Mouse (Mus musculus) neutrophil, adult 5-6 weeks (primary cell): ENCODE data around the gene Prr15l. TPM values are rescaled to one million over a fixed set of nuclear protein-coding genes. Genes with fewer than 3 reads are reported as not detected.

Experiments used
- ATAC-seq: fragments of 151-379, 151-347 bp; 2 replicates; pipeline ENCODE4 v1.8.0; 2017; ENCODE audit warnings: mild to moderate bottlenecking, moderate TSS enrichment; ENCODE audit not compliant: insufficient number of reproducible peaks, poor library complexity, low FRiP score, severe bottlenecking; ENCODE audit errors: extremely low read depth
- total RNA-seq: library from RNA; stranded (forward); fragments of 200-1000 nt; gene quantifications from 2 replicates; pipeline ENCODE4 v1.2.3, GENCODE M21; 2017

The Prr15l gene
- total RNA-seq: 0.23 and 0.61 TPM in 2 replicates

DNA sequence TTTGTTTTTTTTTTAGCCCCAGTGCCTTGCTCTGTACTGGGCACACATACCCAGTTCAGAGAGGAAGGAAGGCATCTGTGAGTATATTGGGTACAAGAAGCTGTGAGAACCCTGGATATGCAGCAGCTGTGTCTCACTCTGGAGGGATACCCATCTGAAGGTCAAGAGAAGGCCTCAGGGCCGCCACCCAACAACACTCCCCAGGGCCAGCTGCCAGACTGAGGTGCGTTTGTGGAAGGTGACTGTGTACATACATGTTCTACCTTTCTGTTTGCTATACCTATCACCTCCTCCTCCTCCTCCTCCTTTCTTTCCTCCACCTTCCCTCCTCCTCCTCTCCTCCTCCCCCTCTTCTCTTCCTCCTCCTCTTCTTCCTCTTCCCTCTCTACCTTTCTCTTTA lies at the start of gene Prr15l:
TSS of gene Prr15l (plus strand) at position 17 of the 400 bp plus-strand sequence.
- ATAC-seq: no peak

DNA sequence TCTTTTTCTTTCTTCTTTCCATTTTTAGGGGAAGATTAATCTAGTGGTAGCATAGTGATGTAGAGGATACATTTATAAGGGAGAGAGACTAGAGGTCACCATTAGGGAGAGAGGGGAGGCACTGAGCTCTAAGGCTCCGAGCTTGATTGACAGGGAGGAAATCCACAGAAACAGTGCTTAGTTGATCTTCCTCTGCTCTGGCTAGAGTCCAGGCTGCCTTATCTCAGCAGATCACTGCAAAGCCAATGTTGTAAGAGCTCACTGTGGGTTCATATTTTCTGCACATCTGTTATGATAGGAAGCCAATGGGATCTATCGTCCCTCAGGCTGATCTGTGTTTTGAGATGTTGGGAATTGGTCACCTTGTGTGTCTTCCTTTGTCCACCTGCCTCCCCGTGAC lies 49.2 kb upstream of the Prr15l start:
- no peak for ATAC-seq

DNA sequence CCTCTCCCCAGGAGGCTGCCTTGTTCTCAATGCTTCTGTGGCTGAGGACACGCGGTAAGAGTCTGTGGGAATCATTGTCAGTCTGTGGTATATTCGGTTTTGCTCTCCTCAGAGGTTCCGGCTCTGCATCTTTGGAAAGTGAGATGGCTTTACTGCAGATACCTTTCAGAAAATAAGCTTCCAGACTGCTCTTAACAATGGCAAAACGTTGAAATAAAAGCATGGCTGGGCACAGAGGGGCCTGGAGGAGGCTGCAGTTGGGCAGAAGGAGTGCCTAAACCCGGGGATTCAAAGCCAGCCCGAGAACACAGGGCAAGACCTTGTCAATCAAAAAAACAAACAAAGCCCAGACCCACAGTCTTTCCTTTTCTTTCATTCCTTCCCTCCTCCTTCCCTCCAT lies 48.5 kb upstream of the Prr15l start:
- no peak for ATAC-seq

DNA sequence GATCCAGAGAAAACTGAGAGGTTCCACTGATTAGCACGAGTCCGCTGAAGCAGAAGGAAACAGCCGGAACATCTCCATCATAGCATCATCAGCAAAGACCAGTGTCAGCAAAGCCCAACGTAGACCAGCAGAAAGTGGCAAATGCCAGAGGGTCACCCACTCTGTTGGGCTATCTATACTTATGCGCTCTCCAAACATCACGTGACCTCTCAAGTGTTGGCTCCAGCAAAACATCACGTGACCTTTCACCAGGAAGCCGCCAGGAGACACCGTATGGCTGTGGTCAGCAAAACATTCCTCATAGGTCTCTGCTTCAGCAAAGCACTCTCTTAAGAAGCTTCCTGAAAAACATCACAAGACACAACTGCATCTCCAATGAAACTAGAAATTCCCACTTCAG lies 47.6 kb upstream of the Prr15l start:
- ATAC-seq: no peak

DNA sequence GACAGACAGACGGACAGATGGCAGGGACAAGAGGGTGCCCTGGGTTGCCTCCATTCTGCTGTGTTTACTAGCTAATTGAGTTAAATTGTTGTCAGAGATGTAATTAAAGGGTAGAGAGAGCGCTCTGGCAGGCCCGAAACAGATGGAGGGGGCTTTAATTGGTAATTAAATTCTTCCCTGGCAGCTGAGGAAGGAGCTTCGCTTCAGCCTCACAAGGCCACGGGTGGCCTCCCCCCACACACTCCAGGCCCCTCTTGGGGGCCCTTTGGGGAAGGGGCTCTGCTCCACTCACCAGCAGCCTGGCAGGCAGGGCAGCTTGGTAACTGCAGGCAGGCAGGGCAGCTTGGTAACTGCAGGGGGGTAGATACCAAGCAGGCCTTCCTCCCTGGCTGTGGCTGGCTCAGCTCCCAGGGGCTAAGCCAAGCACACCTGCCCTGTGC lies 42.0 kb upstream of the Prr15l start:
- ATAC-seq: no peak

DNA sequence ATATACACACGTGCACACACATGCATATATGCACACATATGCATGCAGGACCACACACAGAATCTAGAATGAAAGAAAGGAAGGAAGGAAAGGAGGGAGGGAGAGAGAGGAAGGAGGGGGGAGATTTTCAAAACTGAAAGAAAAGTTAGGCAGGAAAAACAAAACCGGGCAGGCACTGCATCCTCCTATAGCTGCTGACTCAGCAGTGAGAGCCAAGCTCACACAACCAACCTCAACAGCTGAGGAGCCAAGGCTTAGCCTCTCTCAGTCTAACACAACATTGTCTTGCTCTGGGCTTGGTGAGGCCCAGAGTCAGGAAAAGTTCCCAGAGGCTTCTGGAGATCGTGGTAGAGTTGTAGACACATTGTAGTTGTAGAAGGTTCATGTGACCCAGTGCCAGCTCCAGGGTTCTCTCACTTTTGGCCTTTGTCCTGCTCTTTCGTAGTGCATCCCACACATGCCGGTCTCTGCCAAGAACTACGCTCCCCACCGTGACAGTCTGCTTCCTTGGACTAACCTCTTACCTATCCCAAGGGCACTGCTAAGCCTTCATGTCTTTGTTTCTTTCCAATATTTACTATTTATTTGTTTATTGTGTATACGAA lies 40.9 kb upstream of the Prr15l start:
- no peak for ATAC-seq

DNA sequence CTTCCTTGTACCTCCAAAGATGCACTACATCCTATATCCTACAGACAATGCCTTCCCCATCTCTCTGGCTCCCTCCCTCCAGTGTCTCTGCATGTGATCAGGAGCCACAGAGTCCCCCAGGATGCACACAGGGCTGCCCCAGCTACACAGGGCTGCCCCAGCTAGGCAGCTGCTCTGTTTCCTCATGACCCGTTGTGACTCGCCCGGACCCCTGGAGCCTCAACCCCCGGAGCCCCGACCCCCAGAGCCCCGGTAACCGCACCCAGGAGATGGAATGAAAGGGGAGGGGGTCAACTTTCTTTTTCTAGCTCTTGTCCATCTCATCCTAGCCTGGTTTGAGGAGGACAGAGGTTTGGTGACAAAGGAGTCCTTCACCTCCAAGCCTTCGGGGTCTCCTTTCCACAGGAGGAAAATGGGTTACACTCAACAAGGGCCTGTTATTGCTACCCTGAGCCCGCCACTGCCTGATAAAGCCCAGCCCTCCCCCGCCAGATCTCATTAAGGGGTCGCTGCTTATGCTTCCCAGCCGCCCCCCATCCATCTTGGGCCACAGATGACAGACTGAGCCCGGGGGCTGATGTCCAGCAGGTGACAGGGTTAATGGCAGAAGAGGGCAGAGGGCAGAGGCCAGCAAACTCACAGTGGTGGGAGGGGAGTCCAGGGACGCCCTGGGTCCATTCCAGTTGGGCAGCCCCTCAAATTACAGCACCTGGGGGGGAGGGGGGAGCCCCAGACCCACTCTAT lies 35.9 kb upstream of the Prr15l start:
- no peak for ATAC-seq

DNA sequence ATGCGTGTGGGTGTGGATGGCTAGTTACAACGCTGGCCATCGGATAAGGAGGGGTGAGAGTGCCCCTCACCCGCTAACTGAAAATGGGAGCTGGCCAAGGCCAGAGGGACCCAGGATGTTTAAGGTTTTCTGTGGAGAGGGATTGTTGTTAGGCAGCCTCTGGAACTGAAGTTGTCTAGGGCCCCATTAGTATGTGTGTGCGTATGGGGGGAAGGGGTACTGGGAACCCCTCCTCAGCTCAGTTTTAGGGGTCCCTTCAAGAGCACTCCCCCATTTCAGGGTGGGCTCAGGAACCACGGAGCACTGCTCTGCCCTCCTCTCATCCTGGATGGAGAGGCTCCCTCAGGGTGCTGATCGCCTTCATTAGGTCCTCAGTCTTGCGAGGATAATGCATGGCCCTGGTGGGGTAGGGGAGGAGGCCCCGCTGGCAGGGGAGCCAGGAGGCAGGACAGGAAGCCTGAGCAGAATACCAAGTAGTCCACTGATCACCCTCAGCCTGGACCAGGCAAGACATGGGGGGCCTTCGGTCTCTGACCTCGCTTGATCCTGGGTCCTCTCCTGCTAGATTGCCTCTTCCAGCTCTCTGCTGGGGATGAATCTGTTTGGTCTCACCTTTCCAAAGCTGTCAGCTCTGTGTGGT lies 34.6 kb upstream of the Prr15l start:
- no peak for ATAC-seq

DNA sequence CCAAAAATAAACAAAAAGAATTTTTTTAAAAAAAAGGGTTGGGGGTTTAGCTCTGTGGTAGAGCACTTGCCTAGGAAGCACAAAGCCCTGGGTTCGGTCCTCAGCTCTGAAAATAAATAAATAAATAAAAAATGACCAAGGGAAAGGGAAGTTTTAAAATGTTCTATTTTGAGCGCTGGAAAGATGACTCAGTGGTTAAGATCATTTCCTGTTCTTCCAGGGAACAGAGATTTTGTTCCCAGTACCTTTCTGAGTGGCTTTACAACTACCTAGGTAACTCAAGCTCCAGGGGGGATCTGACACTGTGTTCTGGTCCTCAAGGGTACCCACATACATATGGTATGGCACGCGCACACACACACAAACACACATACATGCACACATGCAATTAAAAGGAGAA lies 32.0 kb upstream of the Prr15l start:
- no peak for ATAC-seq

DNA sequence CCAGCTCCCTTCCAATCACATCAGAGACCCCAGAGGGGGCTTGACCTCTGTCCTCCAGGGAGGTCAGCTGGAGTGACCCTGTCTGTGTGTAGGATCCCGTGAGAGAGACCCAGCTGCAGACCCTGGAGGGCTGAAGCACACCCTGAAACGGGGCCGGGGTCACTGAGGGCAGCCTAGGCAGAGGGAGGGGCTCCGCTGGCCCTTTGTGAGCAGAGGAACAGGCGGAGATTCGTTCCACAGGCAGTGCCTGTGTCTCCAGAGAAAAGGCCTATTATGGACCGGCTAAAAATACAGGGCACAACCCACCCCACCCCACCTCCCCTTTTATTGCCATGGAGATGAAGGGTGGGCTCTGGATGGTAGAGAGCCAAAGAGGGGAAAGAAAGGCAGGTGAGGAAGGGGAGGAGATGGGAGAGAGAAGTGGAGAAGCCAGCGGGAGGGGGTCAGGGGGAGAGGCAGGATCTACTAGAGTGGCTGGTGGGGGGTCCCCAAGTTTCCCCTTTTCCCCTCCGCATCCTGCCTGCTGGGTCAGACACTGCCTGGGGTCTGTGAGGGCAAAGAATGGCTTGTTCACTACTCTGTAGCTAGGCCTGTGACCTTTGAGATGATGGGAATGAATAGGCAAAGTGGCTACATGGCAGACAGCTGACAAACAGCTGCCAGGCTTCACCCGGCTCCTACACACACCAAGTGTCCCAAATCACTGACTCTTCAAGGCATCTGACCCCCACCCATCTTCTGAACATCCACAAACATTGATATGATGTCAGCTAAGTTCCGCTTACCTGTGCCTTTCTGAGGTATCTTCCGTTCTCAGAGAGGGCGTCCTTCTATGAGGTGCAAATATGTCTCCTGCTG lies 28.2 kb upstream of the Prr15l start:
- no peak for ATAC-seq

DNA sequence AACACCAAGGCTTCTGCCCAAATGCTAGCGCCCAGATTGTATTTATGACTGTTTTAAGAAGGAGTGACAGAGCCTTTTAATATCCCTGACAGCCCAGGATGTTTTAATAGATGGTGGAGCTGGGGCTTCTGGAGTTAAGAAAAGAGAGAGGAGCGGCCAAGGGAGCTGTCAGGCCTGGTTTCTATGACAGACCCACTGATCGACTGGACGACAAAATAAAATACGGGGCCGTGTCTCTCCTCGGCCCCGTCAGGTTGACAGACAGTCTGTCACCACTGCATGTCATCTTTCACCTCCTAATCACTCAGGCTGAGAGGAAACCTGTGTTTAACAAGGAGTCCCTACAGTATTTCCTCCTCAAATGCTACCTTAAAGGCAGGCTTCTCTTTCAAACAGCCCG lies 26.6 kb upstream of the Prr15l start:
- ATAC-seq: no peak

DNA sequence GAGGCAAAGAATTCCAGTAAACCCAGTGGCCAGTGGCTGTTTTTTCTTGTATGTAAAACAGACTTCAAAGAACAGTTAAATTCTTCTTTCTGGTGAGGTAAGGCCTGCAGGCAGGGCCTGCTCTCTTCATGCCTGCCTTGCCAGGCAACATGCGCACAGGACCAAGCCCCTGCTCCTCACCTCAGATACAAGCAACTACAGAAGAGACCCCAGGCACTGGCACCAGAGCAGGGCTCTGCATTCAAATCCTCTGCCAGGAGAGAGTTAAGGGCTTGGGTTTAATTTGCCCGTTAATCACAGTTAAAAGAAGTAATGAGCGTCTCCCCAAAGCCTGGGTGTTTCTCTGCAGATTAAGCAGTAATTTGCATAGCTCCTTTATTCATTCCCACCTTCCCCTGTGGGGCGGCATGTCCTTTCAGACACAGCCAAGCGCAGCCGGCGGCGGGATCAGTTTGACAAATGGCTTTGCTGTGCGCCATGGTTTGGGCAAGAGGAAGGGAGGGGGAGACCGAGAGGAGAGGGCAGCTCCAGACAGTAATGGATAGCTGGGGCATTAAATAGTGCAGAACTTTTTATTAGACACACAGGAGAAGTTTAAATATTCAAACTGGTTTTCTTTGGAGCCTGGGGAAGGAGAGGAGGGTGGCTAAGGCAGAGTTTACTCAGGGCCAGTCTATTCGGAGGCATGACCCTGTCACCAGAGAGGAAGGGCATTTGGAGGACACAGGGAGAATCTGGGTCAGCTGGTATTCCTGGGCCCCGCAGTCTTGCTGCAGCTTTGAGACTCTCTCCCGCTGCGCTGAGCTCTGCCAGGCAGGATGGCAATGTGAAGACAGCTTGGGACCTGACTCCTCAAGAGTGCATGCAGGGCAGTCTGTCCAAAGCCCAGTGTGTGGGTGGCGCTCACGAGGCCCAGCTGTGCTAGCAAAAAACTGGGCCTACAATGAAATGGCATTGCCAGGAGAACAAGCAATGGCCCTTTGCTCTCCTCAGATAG lies 25.0 kb upstream of the Prr15l start:
- ATAC-seq: no peak

DNA sequence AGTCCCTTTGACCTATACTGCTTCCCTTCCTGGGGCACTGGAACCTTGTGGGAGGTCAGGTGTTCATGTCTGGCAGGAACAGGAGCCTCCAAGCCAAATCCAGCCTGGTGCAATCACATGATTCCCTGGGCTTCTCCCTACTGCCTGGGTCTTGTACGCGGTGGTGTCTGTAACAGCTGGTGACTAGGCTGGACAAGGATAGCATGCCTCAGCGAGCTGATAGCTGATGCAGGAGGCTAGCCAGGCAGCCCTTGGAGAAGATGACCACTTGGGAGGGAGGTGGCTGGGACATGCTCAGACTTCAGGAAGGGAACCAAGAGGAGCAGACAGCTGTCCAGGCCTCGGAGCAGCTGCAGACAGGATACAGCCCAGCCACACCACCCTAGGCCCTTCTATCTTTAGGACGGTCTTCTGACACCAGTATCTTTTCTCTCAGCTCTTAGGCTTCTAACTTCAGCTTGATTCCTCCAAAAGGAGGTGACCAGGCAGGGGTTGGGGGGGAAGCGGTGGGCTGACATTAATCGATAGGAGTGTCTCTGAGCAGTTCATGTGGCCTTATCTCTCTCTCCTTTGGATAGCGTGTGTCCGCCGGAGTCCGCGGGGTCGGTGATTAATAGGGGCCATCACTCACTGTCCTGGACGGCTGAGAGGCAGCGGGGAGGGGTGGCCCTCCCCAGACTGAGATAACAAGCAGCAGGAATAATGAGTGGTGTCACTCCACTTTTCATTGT lies 21.3 kb upstream of the Prr15l start:
- ATAC-seq: no peak

DNA sequence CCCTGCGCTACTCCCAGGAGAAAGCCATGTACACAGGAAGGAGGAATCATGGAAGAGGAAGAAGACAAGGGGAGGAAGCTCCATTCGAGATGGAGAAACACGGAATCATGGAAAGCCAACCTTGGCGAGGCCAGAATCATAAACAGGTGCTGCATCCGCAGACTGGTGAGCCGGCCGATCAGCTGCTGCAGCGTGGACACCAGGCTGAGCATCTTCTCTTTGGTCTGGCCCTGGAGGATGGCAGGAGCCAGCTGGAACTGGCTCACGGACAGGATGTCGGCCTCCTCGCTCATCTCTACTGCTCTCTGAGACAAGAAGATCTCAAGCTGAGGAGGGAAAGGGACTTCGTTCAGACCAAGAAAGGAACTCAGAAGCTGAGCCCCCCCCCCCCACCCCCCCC lies 19.3 kb upstream of the Prr15l start:
- ATAC-seq: no peak

DNA sequence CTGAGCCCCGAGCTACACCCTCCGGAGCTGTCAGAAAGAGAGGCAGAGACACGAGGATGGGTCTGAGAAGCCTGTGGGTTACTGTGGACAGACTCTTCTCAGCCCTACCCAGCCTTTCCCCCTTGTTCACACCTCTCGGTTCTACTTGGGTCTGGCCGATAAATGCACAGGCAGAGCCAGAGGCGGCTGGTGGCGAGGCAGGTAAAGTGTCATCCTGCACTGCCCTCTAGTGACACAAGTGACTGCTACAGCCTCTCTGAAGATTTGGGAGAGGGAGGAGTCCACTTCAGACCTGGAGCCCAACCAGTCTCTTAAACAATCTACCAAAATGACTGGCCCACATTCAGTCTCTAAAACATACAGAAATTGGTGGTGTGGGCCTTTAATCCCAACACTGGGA lies 17.9 kb upstream of the Prr15l start:
- peak; percentile 57 for ATAC-seq

DNA sequence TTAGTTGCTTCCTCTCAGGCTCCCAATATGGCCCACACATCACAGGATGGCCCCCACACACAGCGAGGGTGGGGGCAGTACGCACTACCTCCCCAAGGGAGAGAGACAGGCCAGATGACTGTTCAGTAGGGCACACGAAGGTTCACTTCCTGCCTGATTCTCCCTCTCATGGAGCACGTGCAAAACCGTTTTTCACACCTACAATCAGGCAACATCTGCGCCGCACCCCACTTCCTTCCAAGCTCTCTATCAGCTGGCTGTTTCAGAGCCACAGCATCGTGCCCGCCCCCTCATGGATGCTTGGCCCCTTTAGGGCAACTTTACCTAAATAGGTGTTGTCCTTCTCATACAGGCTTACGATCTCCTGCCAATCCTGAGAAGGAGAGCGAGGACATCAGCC lies 15.2 kb upstream of the Prr15l start:
- ATAC-seq: no peak

DNA sequence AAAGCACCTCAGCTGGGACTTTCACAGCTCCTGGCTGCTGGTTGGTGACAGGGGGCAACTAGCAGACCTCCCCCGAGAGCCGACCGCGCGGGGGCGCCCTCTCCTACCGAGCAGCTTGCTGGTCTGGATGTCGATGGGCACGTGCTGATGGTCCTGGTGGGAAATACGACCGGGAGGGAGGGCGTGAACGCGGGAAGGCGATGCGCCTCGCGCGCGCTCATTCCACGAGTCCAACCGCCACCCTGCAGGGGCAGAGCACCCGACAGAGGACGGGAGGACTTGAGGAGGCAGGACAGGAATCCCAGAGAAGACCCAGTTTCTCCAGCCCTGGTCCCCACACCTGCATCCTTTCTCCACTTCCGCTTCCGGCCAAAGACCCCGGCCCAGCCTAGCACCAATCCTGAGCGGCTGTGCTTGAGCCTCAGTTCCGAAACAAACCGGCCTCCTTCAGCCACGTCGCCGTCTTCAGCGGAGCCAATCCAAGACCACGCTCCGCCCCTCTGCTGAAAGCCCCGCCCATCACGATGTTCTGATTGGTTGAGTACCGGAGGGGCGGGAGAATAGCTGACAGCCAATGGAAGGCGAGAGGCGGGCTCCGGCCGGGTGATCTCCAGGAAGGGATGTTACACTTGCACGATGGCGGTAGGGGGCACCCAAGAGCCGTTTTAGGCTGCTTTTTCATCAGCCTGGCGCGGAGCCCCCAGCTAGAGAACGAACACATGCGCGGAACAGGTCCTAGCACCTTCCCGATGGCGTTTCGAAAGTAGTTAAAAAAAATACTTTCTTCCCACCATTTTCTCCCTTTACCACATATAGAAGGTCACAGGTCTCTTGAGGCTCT lies 11.6 kb upstream of the Prr15l start, which contains the start of gene Cdk5rap3:
TSS of gene Cdk5rap3 (minus strand) at position 453 of the 841 bp plus-strand sequence.
- peak; percentile 97 for ATAC-seq
